Comparison of ENCODE assay signal across 21 mouse cellular contexts in the genomic region with DNA sequence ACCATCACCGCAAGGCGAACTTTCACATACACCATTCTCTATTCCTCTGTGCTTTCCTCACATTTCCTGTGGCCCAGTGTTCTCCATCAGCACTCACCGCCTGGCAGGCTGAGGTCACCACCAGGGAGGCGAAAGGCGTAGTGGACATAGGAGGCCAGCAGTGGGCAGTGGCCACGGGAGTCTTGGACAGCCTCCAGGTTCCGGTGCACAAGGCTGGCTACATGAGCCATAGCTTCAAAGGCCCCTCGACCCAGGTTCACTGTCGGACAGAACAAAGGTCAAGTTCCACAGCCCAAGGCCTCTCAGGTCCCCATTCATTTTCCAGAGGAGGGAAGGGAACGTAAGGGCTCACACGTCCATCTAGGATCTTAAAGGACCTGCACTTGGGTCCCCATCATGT. TPM values are rescaled to one million over a fixed set of nuclear protein-coding genes. Genes with fewer than 3 reads are reported as not detected.
A peak's percentile ranks its signal among the peaks of the same experiment; 100 is the strongest.
DNase-seq lines count a peak whose midpoint lies in the region; ATAC-seq and TF ChIP-seq lines count a peak whose summit lies in the region.
"Had no signal": no experiment of that assay in that cellular context is flagged by ENCODE, and none has a peak within 500 bp of the region (broad histone marks: within the 10 kb centered on the region; RNA-seq: fewer than 3 reads in every experiment).

No protein-coding gene starts in this region.

- peak; percentile 28; the same call in 1 of the 2 replicates for TF ChIP-seq CTCF in kidney, postnatal 0 days (IDR thresholded peaks at IDR 0.05; ENCODE audit: low read depth)

- peak; percentile 53 to 82 for DNase-seq in adrenal gland, adult (ENCODE audit: inconsistent age in 2 of 2, low spot score in 1 of 2)
- DNase-seq in adrenal gland, adult 18-20 months (ENCODE audit: low spot score in 2 of 2) = no peak
- peak; percentile 87 for DNase-seq in adrenal gland, postnatal 14 days
- DNase-seq in kidney, postnatal 0 days (ENCODE audit: low spot score) = no peak
- no peak for DNase-seq in liver, embryonic 13.5 days
- no peak for DNase-seq in right cerebral cortex, adult 18-20 months
- no peak for DNase-seq in heart, adult 8-10 months (ENCODE audit: low spot score)
- DNase-seq in frontal cortex, postnatal 14 days (ENCODE audit: low spot score in 2 of 2) = no peak
- DNase-seq: cerebellum, adult 9-11 months; layer of hippocampus, adult 9-11 months; lung, postnatal 4 days; right cerebral cortex, postnatal 14 days had no signal

- H3K9ac ChIP-seq in kidney, postnatal 0 days (ENCODE audit: low read depth, low read length) = no peak overlapping the region
- no peak overlapping the region for H3K9ac ChIP-seq in liver, embryonic 13.5 days
- H3K9ac ChIP-seq: hindbrain, embryonic 15.5 days; neural tube, embryonic 13.5 days had no signal

- no peak; the same call in 1 of the 2 replicates for ATAC-seq in kidney, postnatal 0 days (replicated peaks; ENCODE audit: low FRiP score, low read depth)
- no peak for ATAC-seq in liver, embryonic 13.5 days (ENCODE audit: low read depth)
- ATAC-seq: CD4-positive, CD25-positive, alpha-beta regulatory T cell, adult 4 months; intestine, embryonic 16.5 days had no signal

- WGBS in kidney, postnatal 0 days = 69% methylated on average over 11 of the region's 11 CpGs
- 78% methylated on average over 11 of the region's 11 CpGs for WGBS in liver, embryonic 13.5 days (ENCODE audit: insufficient replicate concordance)

- H3K4me1 ChIP-seq in kidney, postnatal 0 days (replicated peaks; ENCODE audit: insufficient read depth, low read length) = no peaks in the 10 kb centered on the region
- H3K4me1 ChIP-seq in liver, embryonic 13.5 days (replicated peaks) = peaks cover 13% of the 10 kb centered on the region; the same call in 1 of the 2 replicates
- H3K4me1 ChIP-seq: hindbrain, embryonic 15.5 days; neural tube, embryonic 13.5 days had no signal

- no peaks in the 10 kb centered on the region for H3K27me3 ChIP-seq in kidney, postnatal 0 days (ENCODE audit: insufficient read depth, low read length)
- no peaks in the 10 kb centered on the region for H3K27me3 ChIP-seq in liver, embryonic 13.5 days
- H3K27me3 ChIP-seq: hindbrain, embryonic 15.5 days; neural tube, embryonic 13.5 days had no signal

- H3K36me3 ChIP-seq in kidney, postnatal 0 days (ENCODE audit: insufficient read depth, low read length) = peaks cover 46% of the 10 kb centered on the region
- no peaks in the 10 kb centered on the region for H3K36me3 ChIP-seq in liver, embryonic 13.5 days
- H3K36me3 ChIP-seq: hindbrain, embryonic 15.5 days; neural tube, embryonic 13.5 days had no signal

- H3K4me2 ChIP-seq in kidney, postnatal 0 days (ENCODE audit: low read length) = no peak overlapping the region
- H3K4me2 ChIP-seq in liver, embryonic 13.5 days = no peak overlapping the region
- H3K4me2 ChIP-seq: hindbrain, embryonic 15.5 days; midbrain, embryonic 11.5 days; neural tube, embryonic 13.5 days had no signal

- H3K9me3 ChIP-seq in kidney, postnatal 0 days (replicated peaks; ENCODE audit: low read length) = no peaks in the 10 kb centered on the region
- no peaks in the 10 kb centered on the region for H3K9me3 ChIP-seq in liver, embryonic 13.5 days (replicated peaks)
- H3K9me3 ChIP-seq: G1E; hindbrain, embryonic 15.5 days; neural tube, embryonic 13.5 days had no signal

- no peak overlapping the region for H3K4me3 ChIP-seq in kidney, postnatal 0 days (replicated peaks; ENCODE audit: low read depth, low read length)
- no peak overlapping the region for H3K4me3 ChIP-seq in liver, embryonic 13.5 days (replicated peaks)
- H3K4me3 ChIP-seq: heart, adult 2 months; hindbrain, embryonic 15.5 days; neural tube, embryonic 13.5 days had no signal

- H3K27ac ChIP-seq in kidney, postnatal 0 days = no peak overlapping the region
- H3K27ac ChIP-seq in liver, embryonic 13.5 days = peak overlapping the region; percentile 11; the same call in 1 of the 2 replicates
- H3K27ac ChIP-seq: heart, adult 2 months; hindbrain, embryonic 15.5 days; neural tube, embryonic 13.5 days had no signal

RNA-seq across cellular contexts. Expression of gene Angptl8, which starts 4.4 kb away (rescaled TPM):
- total RNA-seq in adrenal gland, adult 18-20 months (2021) = 10 to 100 TPM in 1 of 2 experiments, 1 to 10 TPM in 1; 8.2 to 26.2 TPM
- total RNA-seq in adrenal gland, postnatal 14 days (2021) = 5.1 and 10.2 TPM in 2 replicates
- polyA plus RNA-seq in kidney, postnatal 0 days (2015; fragmentation: Nextera tagmentation; extraction: Ambion mirVana) = 5.6 and 6.1 TPM in 2 replicates
- 15.5 and 16.1 TPM in 2 replicates for polyA plus RNA-seq in liver, embryonic 13.5 days (2015; fragmentation: Nextera tagmentation; extraction: Ambion mirVana)
- total RNA-seq in heart, adult 8-10 months (2022) = under 1 TPM in 1 of 4 experiments, not detected in 3; 0.38 TPM
- total RNA-seq: G1E; gastrocnemius, adult 8-10 months; heart, adult 2 months; heart, postnatal 25 days had no signal
- polyA plus RNA-seq: CD4-positive, CD25-positive, alpha-beta regulatory T cell, adult 4 months; G1E had no signal

RNA-seq across cellular contexts. Expression of gene Dock6, which starts 21.5 kb away (rescaled TPM):
- total RNA-seq in adrenal gland, adult 18-20 months (2021) = 10 to 100 TPM; 29.7 to 36.1 TPM
- 46.0 and 49.2 TPM in 2 replicates for total RNA-seq in adrenal gland, postnatal 14 days (2021)
- 28.3 and 28.7 TPM in 2 replicates for polyA plus RNA-seq in kidney, postnatal 0 days (2015; fragmentation: Nextera tagmentation; extraction: Ambion mirVana)
- 3.9 and 4.1 TPM in 2 replicates for polyA plus RNA-seq in liver, embryonic 13.5 days (2015; fragmentation: Nextera tagmentation; extraction: Ambion mirVana)
- 10 to 100 TPM; 27.3 to 35.7 (median 30.7) TPM for total RNA-seq in heart, adult 8-10 months (2022)

RNA-seq across cellular contexts. Expression of gene Kank2, which starts 32.4 kb away (rescaled TPM):
- total RNA-seq in adrenal gland, adult 18-20 months (2021) = 10 to 100 TPM; 31.1 to 31.3 TPM
- 31.5 and 31.8 TPM in 2 replicates for total RNA-seq in adrenal gland, postnatal 14 days (2021)
- polyA plus RNA-seq in kidney, postnatal 0 days (2015; fragmentation: Nextera tagmentation; extraction: Ambion mirVana) = 10.1 and 10.3 TPM in 2 replicates
- 2.6 and 3.4 TPM in 2 replicates for polyA plus RNA-seq in liver, embryonic 13.5 days (2015; fragmentation: Nextera tagmentation; extraction: Ambion mirVana)
- 10 to 100 TPM; 64.2 to 67.2 (median 65.6) TPM for total RNA-seq in heart, adult 8-10 months (2022)
- polyA plus RNA-seq: CD4-positive, CD25-positive, alpha-beta regulatory T cell, adult 4 months; G1E had no signal

Comparison
In these comparisons a context has a peak if more than half of its experiments do, and no peak if none do; other contexts are left out.
1. DNase-seq: peak in adrenal gland, adult (2 of 2) and adrenal gland, postnatal 14 days (single experiment); none in adrenal gland, adult 18-20 months (0 of 2), kidney, postnatal 0 days (single experiment), liver, embryonic 13.5 days (single experiment), right cerebral cortex, adult 18-20 months (single experiment), heart, adult 8-10 months (single experiment) and frontal cortex, postnatal 14 days (0 of 2).